Mouse (Mus musculus): ENCODE measurements at regions not wholly inside any gene's neighbourhood (a gene's known extent, or its start where the extent isn't known, plus 50 kb on each side); places are given as distances from the start of the nearest gene placed in this dataset.

GRCm38 (mm10) chr4:142909355-142909947 is 303.3 kb downstream of the Prdm2 start:
- H3K4me1 ChIP-seq (ENCODE audit: control insufficient read depth, insufficient read depth, insufficient read length, low read length) = no peaks in the 10 kb centered on the region
- no peak overlapping the region for H3K27ac ChIP-seq (replicated peaks; ENCODE audit: low read depth, low read length)
- H3K4me3 ChIP-seq (ENCODE audit: insufficient read depth, low read depth, low read length) = no peak overlapping the region

DNA sequence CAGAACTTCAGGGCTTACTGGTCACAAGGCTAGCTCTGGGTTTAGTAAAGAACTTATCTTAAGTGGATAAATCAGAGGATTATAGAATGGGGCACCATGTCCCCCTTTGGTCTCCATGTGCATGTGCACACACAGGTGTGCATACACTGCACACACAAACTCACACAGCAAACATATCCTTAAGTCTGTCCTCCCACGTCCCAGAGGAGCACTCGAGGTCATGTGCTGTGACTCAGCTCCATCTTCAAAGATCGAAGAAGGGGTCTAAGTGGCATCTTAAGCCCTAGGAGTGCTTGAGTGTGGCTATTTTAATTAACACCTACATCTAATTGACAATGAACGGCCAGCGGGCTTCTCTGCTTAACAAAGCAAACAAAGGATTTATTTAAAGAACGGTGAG is 304.0 kb downstream of the Prdm2 start:
- Histone ChIP-seq H3K4me1 (ENCODE audit: control insufficient read depth, insufficient read depth, insufficient read length, low read length) (no peaks in the 10 kb centered on the region), H3K27ac (replicated peaks; ENCODE audit: low read depth, low read length) (no peak overlapping the region), H3K4me3 (ENCODE audit: insufficient read depth, low read depth, low read length) (no peak overlapping the region)

- Histone ChIP-seq H3K4me3 (ENCODE audit: insufficient read depth, low read depth, low read length) (no peak overlapping the region), H3K4me1 (ENCODE audit: control insufficient read depth, insufficient read depth, insufficient read length, low read length) (no peaks in the 10 kb centered on the region), H3K27ac (replicated peaks; ENCODE audit: low read depth, low read length) (no peak overlapping the region)
Measured at GRCm38 (mm10) chr4:142903356-142904032, 309.3 kb downstream of the Prdm2 start.

DNA sequence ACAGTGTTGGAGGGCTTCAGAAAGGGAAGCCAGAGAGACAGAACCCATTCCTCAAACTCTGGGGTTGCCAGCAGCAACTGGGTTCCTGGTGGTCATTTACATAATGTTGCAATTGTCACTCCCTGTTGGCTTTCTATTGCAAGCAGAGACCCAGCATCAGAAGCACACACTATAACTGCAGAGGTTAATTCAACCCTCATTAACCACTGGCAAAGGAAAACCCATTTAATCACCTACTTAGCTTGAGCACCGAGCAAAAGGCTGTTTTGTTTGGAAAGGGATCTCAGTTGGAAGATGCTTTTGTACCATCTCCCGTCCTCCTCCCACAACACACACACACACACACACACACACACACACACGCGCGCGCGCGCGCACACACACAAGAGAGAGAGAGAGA is 312.0 kb downstream of the Prdm2 start:
- Histone ChIP-seq H3K4me1 (ENCODE audit: control insufficient read depth, insufficient read depth, insufficient read length, low read length) (no peaks in the 10 kb centered on the region), H3K4me3 (ENCODE audit: insufficient read depth, low read depth, low read length) (no peak overlapping the region), H3K27ac (replicated peaks; ENCODE audit: low read depth, low read length) (no peak overlapping the region)

GRCm38 (mm10) chr4:142898994-142899393 is 313.8 kb downstream of the Prdm2 start:
- Histone ChIP-seq H3K27ac (replicated peaks; ENCODE audit: low read depth, low read length) (no peak overlapping the region), H3K4me3 (ENCODE audit: insufficient read depth, low read depth, low read length) (no peak overlapping the region), H3K4me1 (ENCODE audit: control insufficient read depth, insufficient read depth, insufficient read length, low read length) (no peaks in the 10 kb centered on the region)

DNA sequence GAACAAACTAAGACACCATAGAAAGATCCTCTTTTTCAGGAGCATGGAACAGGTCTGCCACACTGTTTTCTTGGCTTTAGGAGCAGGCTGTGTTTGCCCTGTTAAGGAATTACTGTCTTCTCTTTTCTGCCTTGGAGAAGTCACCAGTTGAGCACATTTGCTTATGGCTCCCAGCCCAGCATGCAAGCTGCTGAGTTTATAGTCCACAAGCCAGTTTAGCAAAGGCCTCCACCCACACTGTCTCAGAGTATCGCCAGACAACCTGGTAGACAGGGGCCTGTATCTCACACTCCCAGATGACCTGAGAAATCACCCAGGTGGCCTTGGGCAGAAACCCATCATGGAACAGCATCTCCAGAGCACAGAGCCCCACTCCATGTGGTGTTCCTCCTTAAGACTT is 322.1 kb downstream of the Prdm2 start:
- Histone ChIP-seq H3K4me1 (ENCODE audit: control insufficient read depth, insufficient read depth, insufficient read length, low read length) (no peaks in the 10 kb centered on the region), H3K27ac (replicated peaks; ENCODE audit: low read depth, low read length) (no peak overlapping the region), H3K4me3 (ENCODE audit: insufficient read depth, low read depth, low read length) (no peak overlapping the region)

- no peak overlapping the region for H3K27ac ChIP-seq (replicated peaks; ENCODE audit: low read depth, low read length)
- no peaks in the 10 kb centered on the region for H3K4me1 ChIP-seq (ENCODE audit: control insufficient read depth, insufficient read depth, insufficient read length, low read length)
- no peak overlapping the region for H3K4me3 ChIP-seq (ENCODE audit: insufficient read depth, low read depth, low read length)
Measured at GRCm38 (mm10) chr4:142888891-142889290, 323.9 kb downstream of the Prdm2 start.

DNA sequence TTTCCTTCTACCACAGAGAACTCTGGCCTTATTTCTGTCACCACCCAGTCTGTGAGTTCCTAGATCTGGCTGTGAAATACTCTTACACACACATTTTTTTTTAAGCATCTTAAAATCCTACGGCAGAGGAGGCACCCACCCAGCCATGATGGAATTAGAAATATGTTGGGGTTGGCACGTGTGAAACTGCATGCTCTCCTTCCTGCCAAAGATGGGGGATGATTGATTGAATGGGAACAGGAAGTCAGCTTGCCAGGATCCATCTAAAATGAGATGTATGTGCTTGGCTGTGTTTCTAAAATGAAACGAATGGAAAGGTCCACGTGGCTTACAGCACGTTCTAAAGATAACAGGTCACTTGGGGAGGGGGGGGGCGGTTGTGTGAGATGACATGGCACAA is 324.9 kb downstream of the Prdm2 start:
- no peak overlapping the region for H3K27ac ChIP-seq (replicated peaks; ENCODE audit: low read depth, low read length)
- H3K4me3 ChIP-seq (ENCODE audit: insufficient read depth, low read depth, low read length) = no peak overlapping the region
- no peaks in the 10 kb centered on the region for H3K4me1 ChIP-seq (ENCODE audit: control insufficient read depth, insufficient read depth, insufficient read length, low read length)

DNA sequence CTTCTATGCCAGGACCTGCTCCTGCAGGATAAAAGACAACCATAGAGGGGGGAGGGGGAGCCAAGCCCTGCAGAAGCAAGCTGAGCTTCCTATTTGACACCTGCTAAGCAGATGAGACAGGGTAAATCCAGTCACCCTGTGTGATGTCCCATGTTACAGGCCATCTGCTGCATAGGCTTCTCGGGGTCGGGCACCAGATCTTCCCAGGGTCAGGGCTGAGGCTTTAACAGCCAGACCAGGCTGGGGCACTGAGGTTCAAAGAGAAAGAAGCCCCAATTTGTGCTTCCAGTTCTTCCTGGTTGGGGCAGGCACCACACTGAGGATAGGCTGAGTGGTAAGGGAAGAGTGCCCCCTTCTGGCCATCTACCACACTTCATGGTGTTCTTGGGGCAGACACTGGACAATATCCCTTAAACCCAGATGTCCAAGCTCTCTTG is 332.5 kb downstream of the Prdm2 start:
- Histone ChIP-seq H3K4me1 (ENCODE audit: control insufficient read depth, insufficient read depth, insufficient read length, low read length) (no peaks in the 10 kb centered on the region), H3K4me3 (ENCODE audit: insufficient read depth, low read depth, low read length) (no peak overlapping the region), H3K27ac (replicated peaks; ENCODE audit: low read depth, low read length) (no peak overlapping the region)

DNA sequence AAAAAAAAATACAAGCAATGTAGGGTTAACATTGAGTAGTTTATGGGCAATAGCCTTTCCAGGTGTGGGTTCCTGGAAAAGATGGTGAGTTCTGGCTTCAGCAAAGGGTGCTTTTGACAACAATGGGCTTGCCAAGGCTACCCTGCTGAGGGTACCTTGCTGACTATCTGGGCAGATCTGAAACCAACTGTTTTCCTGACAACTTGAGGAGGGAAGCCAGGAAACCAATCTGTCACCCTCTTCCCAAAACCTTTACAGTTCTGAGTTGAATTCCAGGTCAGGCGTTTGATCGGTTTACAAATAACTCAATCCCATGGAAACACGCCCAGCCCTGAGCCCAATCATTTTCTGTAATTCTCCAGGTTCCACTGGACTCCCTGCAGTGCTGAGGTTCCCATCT is 336.6 kb downstream of the Prdm2 start:
- Histone ChIP-seq H3K27ac (replicated peaks; ENCODE audit: low read depth, low read length) (no peak overlapping the region), H3K4me3 (ENCODE audit: insufficient read depth, low read depth, low read length) (no peak overlapping the region), H3K4me1 (ENCODE audit: control insufficient read depth, insufficient read depth, insufficient read length, low read length) (no peaks in the 10 kb centered on the region)

GRCm38 (mm10) chr4:142875105-142875504 is 337.7 kb downstream of the Prdm2 start:
- Histone ChIP-seq H3K4me3 (ENCODE audit: insufficient read depth, low read depth, low read length) (no peak overlapping the region), H3K4me1 (ENCODE audit: control insufficient read depth, insufficient read depth, insufficient read length, low read length) (no peaks in the 10 kb centered on the region), H3K27ac (replicated peaks; ENCODE audit: low read depth, low read length) (no peak overlapping the region)

DNA sequence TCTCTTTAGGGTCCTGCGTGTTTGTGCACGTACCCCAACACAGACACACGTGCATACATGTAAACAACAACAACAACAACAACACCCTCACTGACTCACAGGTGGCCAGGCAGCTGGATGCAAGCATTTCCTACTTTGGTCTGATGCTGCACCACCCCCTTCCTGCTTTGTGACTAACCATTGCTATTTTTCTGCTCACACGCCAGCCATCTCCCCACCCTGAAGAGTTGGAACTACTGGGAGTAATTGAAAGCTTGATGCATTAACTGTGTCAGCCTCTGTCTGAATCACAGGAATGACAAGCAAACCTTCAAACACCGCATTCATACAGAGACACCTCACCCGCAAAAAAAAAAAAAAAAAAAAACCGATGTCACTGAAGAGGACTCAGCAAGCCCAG is 346.5 kb downstream of the Prdm2 start:
- H3K4me1 ChIP-seq (ENCODE audit: control insufficient read depth, insufficient read depth, insufficient read length, low read length) = no peaks in the 10 kb centered on the region
- no peak overlapping the region for H3K4me3 ChIP-seq (ENCODE audit: insufficient read depth, low read depth, low read length)
- no peak overlapping the region for H3K27ac ChIP-seq (replicated peaks; ENCODE audit: low read depth, low read length)

DNA sequence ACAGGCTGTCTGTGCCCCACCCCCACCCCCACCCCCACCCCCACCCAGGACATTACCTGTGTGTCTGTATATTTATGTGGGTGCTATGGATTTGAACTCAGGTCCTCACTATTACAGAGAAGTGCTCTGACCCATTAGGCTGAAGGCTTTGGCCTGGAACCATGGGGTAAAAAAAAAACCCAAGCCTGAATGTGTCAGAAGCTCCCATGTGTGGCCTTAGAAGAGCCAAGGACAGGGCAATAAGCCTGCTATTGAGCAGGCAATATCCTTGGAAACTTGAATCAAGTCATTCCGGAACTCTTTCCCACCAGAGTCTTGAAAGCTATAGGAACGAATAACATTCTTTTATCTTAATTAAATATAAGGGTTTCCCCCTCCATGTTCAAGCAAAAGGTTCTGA is 347.2 kb downstream of the Prdm2 start:
- H3K4me1 ChIP-seq (ENCODE audit: control insufficient read depth, insufficient read depth, insufficient read length, low read length) = no peaks in the 10 kb centered on the region

GRCm38 (mm10) chr4:142863939-142864338 is 348.9 kb downstream of the Prdm2 start:
- no peaks in the 10 kb centered on the region for H3K4me1 ChIP-seq (ENCODE audit: control insufficient read depth, insufficient read depth, insufficient read length, low read length)
- no peak overlapping the region for H3K4me3 ChIP-seq (ENCODE audit: insufficient read depth, low read depth, low read length)
- no peak overlapping the region for H3K27ac ChIP-seq (replicated peaks; ENCODE audit: low read depth, low read length)

More for the DNA sequence above, 347.2 kb downstream of the Prdm2 start:
- Histone ChIP-seq H3K27ac (replicated peaks; ENCODE audit: low read depth, low read length) (no peak overlapping the region), H3K4me3 (ENCODE audit: insufficient read depth, low read depth, low read length) (no peak overlapping the region)

GRCm38 (mm10) chr4:142860441-142860840 is 352.4 kb downstream of the Prdm2 start:
- H3K4me3 ChIP-seq (ENCODE audit: insufficient read depth, low read depth, low read length) = no peak overlapping the region
- no peak overlapping the region for H3K27ac ChIP-seq (replicated peaks; ENCODE audit: low read depth, low read length)
- no peaks in the 10 kb centered on the region for H3K4me1 ChIP-seq (ENCODE audit: control insufficient read depth, insufficient read depth, insufficient read length, low read length)

GRCm38 (mm10) chr4:142856626-142857025 is 356.2 kb downstream of the Prdm2 start:
- H3K4me3 ChIP-seq (ENCODE audit: insufficient read depth, low read depth, low read length) = no peak overlapping the region
- no peaks in the 10 kb centered on the region for H3K4me1 ChIP-seq (ENCODE audit: control insufficient read depth, insufficient read depth, insufficient read length, low read length)
- no peak overlapping the region for H3K27ac ChIP-seq (replicated peaks; ENCODE audit: low read depth, low read length)
